Mouse (Mus musculus): ENCODE measurements around the gene Hoxd12. TPM values are rescaled to one million over a fixed set of nuclear protein-coding genes. Genes with fewer than 3 reads are reported as not detected.

The Hoxd12 gene
- polyA plus RNA-seq, 1 experiment from 2014 or later, result not detected

- H3K4me2 ChIP-seq, result peak overlapping the region; percentile 62
- no peak overlapping the region for H3K27ac ChIP-seq
- H3K27me3 ChIP-seq, result peaks cover 97% of the 10 kb centered on the region
- H3K4me3 ChIP-seq, result peak overlapping the region; percentile 39
- no peaks in the 10 kb centered on the region for H3K36me3 ChIP-seq (ENCODE audit: poor library complexity, severe bottlenecking)
- peaks cover 14% of the 10 kb centered on the region for H3K4me1 ChIP-seq
- H3K9me3 ChIP-seq (replicated peaks), result no peaks in the 10 kb centered on the region
- WGBS, result under 1% methylated on average over 70 of the region's 74 CpGs
- peak overlapping the region; percentile 34; the same call in 1 of the 2 replicates for H3K9ac ChIP-seq
- ATAC-seq, result 0 out of 2 replicates have a peak, but pooled peaks have one; percentile 48
Measured at GRCm38 (mm10) chr2:74668370-74669229, 6.2 kb upstream of the Hoxd12 start.

- Histone ChIP-seq H3K4me2 (no peak overlapping the region), H3K4me3 (no peak overlapping the region), H3K9ac (no peak overlapping the region), H3K36me3 (ENCODE audit: poor library complexity, severe bottlenecking) (no peaks in the 10 kb centered on the region), H3K27ac (no peak overlapping the region), H3K27me3 (peaks cover 97% of the 10 kb centered on the region), H3K9me3 (replicated peaks) (no peaks in the 10 kb centered on the region), H3K4me1 (peaks cover 14% of the 10 kb centered on the region)
- no peak for ATAC-seq
- WGBS, result 4% methylated on average over 3 of the region's 3 CpGs
Measured at GRCm38 (mm10) chr2:74669230-74669578, 5.6 kb upstream of the Hoxd12 start.

GRCm38 (mm10) chr2:74669650-74670235 is 5.1 kb upstream of the Hoxd12 start:
- WGBS, result 1% methylated on average over 14 of the region's 14 CpGs
- no peak for ATAC-seq
- Histone ChIP-seq H3K4me1 (peaks cover 14% of the 10 kb centered on the region), H3K36me3 (ENCODE audit: poor library complexity, severe bottlenecking) (no peaks in the 10 kb centered on the region), H3K4me2 (no peak overlapping the region), H3K27me3 (peaks cover 97% of the 10 kb centered on the region), H3K27ac (no peak overlapping the region), H3K9me3 (replicated peaks) (no peaks in the 10 kb centered on the region), H3K4me3 (no peak overlapping the region), H3K9ac (no peak overlapping the region)

GRCm38 (mm10) chr2:74670632-74671188 is 4.1 kb upstream of the Hoxd12 start:
- H3K9me3 ChIP-seq (replicated peaks), result no peaks in the 10 kb centered on the region
- no peak overlapping the region for H3K4me3 ChIP-seq
- H3K27ac ChIP-seq, result no peak overlapping the region
- H3K27me3 ChIP-seq, result peaks cover 98% of the 10 kb centered on the region
- no peak overlapping the region for H3K4me2 ChIP-seq
- no peak overlapping the region for H3K9ac ChIP-seq
- no peak for ATAC-seq
- WGBS, result 1% methylated on average over 3 of the region's 3 CpGs
- H3K36me3 ChIP-seq (ENCODE audit: poor library complexity, severe bottlenecking), result no peaks in the 10 kb centered on the region
- H3K4me1 ChIP-seq, result peaks cover 14% of the 10 kb centered on the region

GRCm38 (mm10) chr2:74671847-74672246 is 3.0 kb upstream of the Hoxd12 start:
- H3K9me3 ChIP-seq (replicated peaks), result no peaks in the 10 kb centered on the region
- no peak overlapping the region for H3K4me2 ChIP-seq
- H3K36me3 ChIP-seq (ENCODE audit: poor library complexity, severe bottlenecking), result no peaks in the 10 kb centered on the region
- H3K27me3 ChIP-seq, result peaks cover 99% of the 10 kb centered on the region
- H3K9ac ChIP-seq, result no peak overlapping the region
- no peak overlapping the region for H3K27ac ChIP-seq
- ATAC-seq, result no peak
- no peak overlapping the region for H3K4me3 ChIP-seq
- WGBS, result 5% methylated on average over 5 of the region's 5 CpGs
- peaks cover 14% of the 10 kb centered on the region for H3K4me1 ChIP-seq

- WGBS, result 1% methylated on average over 38 of the region's 40 CpGs
- peak; percentile 41 for ATAC-seq
Measured at GRCm38 (mm10) chr2:74672481-74673362, 2.1 kb upstream of the Hoxd12 start.

GRCm38 (mm10) chr2:74673835-74674425 is 883 bp upstream of the Hoxd12 start:
- H3K4me3 ChIP-seq, result no peak overlapping the region
- 1% methylated on average over 24 of the region's 24 CpGs for whole genome bisulfite sequencing
- H3K4me2 ChIP-seq, result no peak overlapping the region
- H3K27ac ChIP-seq, result no peak overlapping the region
- H3K9me3 ChIP-seq (replicated peaks), result no peaks in the 10 kb centered on the region
- no peak for ATAC-seq
- H3K9ac ChIP-seq, result no peak overlapping the region
- no peaks in the 10 kb centered on the region for H3K36me3 ChIP-seq (ENCODE audit: poor library complexity, severe bottlenecking)
- H3K27me3 ChIP-seq, result peaks cover 99% of the 10 kb centered on the region
- H3K4me1 ChIP-seq, result peaks cover 5% of the 10 kb centered on the region

More at GRCm38 (mm10) chr2:74672481-74673362, 2.1 kb upstream of the Hoxd12 start:
- Histone ChIP-seq H3K4me2 (peak overlapping the region; percentile 52), H3K9ac (no peak overlapping the region), H3K36me3 (ENCODE audit: poor library complexity, severe bottlenecking) (no peaks in the 10 kb centered on the region), H3K4me3 (0 out of 2 replicates have a peak overlapping the region, but pooled peaks have one; percentile 8), H3K4me1 (peaks cover 14% of the 10 kb centered on the region), H3K9me3 (replicated peaks) (no peaks in the 10 kb centered on the region), H3K27me3 (peaks cover 99% of the 10 kb centered on the region), H3K27ac (no peak overlapping the region)

GRCm38 (mm10) chr2:74675666-74676282 is 961 bp downstream of the Hoxd12 start:
- peaks cover 5% of the 10 kb centered on the region for H3K4me1 ChIP-seq
- H3K36me3 ChIP-seq (ENCODE audit: poor library complexity, severe bottlenecking), result no peaks in the 10 kb centered on the region
- H3K9ac ChIP-seq, result no peak overlapping the region
- 3% methylated on average over 24 of the region's 24 CpGs for WGBS
- ATAC-seq, result no peak
- no peak overlapping the region for H3K4me3 ChIP-seq
- no peaks in the 10 kb centered on the region for H3K9me3 ChIP-seq (replicated peaks)
- H3K27ac ChIP-seq, result no peak overlapping the region
- H3K4me2 ChIP-seq, result no peak overlapping the region
- peaks cover 100% of the 10 kb centered on the region for H3K27me3 ChIP-seq

- ATAC-seq, result no peak
- Histone ChIP-seq H3K4me3 (no peak overlapping the region), H3K9ac (no peak overlapping the region), H3K27ac (no peak overlapping the region), H3K4me1 (peaks cover 5% of the 10 kb centered on the region), H3K4me2 (no peak overlapping the region), H3K27me3 (peaks cover 100% of the 10 kb centered on the region), H3K36me3 (ENCODE audit: poor library complexity, severe bottlenecking) (no peaks in the 10 kb centered on the region), H3K9me3 (replicated peaks) (no peaks in the 10 kb centered on the region)
- 1% methylated on average over 9 of the region's 9 CpGs for WGBS
Measured at GRCm38 (mm10) chr2:74676376-74677052, 1.7 kb downstream of the Hoxd12 start.

GRCm38 (mm10) chr2:74677106-74677505 is 2.3 kb downstream of the Hoxd12 start:
- Histone ChIP-seq H3K9me3 (replicated peaks) (no peaks in the 10 kb centered on the region), H3K9ac (no peak overlapping the region), H3K4me3 (no peak overlapping the region), H3K27me3 (peaks cover 100% of the 10 kb centered on the region), H3K4me1 (peaks cover 9% of the 10 kb centered on the region), H3K27ac (no peak overlapping the region), H3K36me3 (ENCODE audit: poor library complexity, severe bottlenecking) (no peaks in the 10 kb centered on the region), H3K4me2 (no peak overlapping the region)
- ATAC-seq, result no peak
- 8% methylated on average over 2 of the region's 2 CpGs for WGBS

All from forebrain, embryonic 13.5 days (tissue).